Mouse (Mus musculus): ENCODE data around the gene Pds5b.
"Not testable (repeated sequence)": the region's sequence is repeated elsewhere in the genome, so short reads cannot be mapped to it uniquely, and the experiment has no call there.

The Pds5b gene

DNA sequence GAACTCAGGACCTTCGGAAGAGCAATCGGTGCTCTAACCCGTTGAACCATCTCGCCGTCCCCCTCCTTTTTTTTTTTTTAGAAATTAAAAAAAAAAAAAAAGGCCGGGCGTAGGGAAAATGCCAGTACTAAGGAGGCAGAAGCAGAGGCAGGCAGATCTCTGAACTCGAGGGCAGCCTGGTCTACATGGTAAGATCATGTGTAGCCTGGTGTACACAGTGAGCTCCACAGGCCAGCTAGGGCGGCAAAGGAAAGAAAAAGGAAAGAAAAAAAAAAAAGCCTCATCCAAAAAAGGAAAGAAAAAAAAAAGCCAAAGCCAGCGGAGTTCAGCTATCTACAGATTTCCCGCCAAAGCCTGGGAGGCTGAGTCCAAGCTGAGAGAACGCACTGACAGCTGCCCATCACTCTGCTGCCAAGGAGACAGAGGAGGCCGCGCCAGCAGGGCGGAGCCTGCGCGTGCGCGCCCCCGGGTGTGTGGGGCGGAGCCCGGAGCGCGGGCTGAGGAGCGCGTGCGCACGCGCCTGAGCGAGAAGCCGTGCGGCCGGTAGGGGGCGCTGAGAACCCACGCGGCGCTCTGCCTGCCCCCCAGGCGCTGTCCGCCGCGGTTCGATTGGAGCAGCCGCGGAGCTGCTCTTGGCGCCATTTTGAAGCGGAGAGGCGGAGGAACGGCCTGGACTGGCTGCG is at the start of gene Pds5b:
Gene Pds5b (plus strand): TSS at position 587 of the 683 bp plus-strand sequence.
- DNase-seq (ENCODE audit: low spot score in 2 of 2): peak; percentile 96 to 98

DNA sequence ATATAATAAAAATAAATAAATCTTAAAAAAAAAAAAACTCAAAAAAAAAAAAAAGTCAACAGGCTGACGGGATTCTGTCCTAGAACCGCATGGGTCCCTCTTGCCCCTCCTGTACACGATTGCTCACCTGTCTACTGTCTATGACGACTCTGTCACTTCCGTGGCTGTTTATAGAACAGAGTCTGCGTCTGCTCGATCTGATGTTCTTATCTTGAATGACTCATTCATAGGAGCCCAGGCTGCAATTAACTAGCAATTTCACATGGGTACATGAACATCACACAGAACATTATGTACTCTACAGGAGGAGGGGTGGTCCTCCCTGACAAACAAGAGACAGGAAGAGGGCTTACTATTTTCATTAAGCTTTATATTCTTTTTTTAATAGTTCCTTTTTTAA is 48.0 kb upstream of the Pds5b start:
- DNase-seq (ENCODE audit: low spot score in 2 of 2): no peak

DNA sequence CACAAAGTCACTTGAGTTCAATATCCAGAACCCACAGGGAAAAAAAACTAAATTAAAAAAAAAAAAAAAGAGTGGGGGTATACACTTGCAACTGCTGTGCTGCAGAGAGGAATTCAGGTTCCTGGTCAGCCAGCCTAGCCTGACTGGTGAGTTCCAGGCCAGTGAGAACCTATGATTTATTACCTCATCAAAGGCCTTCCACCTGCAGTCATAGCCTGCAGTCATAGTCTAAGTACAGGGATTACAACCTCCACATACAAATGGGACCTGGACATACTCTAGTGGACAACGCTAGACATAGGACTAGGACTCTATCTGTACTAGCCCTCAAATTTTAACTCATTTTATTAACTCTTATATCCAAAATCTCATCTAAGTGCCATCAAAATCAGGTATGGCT is 44.3 kb upstream of the Pds5b start:
- no peak for DNase-seq (ENCODE audit: low spot score in 2 of 2)

DNA sequence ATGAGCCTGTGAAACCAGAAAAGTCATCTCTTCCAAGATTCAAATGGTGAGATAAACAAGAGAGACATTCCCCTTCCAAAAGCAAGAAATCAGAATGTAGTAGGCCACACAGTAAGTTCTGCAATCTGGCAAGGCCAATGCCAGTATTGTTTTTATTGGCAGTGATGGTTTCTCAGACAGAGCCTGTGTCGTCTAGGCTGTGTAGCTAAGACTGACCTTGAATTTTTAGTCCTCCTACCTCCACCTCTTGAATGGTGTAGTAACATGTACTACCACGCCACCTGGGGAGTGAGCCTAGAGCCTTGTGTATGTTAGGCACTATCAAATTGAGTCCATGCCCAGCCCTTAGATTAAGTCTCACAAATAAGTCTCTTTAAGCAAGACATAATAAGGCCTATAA is 43.8 kb upstream of the Pds5b start:
- DNase-seq (ENCODE audit: low spot score in 2 of 2): no peak

DNA sequence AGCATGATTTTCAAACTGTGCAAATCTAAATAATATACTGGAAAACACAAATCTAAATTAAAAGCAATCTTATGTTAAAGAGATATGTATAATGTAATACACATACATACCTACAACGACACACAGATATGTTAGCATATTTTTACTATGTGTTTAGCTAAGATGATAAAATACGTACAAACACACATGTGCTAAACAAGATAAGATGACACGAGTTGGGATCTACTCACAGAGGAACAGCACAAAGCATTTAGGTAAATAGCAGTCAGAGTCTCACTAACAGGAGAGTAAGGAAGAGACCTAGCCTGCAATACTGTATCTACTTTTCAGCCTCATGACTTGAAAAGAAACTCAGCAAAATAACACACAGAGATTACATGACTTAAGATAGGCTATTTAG is 32.1 kb upstream of the Pds5b start:
- no peak for DNase-seq (ENCODE audit: low spot score in 2 of 2)

DNA sequence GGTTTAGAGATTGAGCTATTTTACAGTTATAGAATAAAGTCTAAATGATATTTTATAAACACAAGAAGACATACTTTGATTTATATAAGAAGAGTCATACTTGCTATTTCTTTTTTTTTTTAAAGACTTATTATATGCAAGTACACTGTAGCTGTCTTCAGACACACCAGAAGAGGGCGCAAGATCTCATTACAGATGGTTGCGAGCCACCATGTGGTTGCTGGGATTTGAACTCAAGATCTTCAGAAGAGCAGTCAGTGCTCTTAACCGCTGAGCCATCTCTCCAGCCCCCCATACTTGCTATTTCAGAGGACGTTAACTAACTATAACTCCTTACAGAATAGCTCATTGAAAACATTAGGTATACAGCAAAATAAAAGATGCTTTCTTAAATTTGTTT is 30.1 kb upstream of the Pds5b start:
- DNase-seq (ENCODE audit: low spot score in 2 of 2): not testable (repeated sequence)

DNA sequence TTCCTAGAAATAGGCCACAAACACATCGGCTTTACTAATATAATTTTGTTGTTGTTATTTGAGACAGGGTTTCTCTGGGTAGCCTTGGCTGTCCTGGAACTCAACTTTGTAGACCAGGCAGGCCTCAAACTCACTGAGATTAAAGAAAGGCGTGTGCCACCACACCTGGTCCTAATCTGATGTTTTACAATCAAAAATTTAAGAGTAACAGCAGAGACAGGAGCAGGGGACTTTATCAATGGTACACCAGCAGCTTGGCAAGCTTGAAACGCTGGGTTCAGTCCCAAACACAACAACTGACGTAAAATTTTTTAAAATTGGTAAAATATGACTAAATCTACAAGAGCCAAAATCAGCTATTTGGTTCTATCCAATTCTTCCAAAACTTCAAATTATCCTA is 28.6 kb upstream of the Pds5b start:
- no peak for DNase-seq (ENCODE audit: low spot score in 2 of 2)

DNA sequence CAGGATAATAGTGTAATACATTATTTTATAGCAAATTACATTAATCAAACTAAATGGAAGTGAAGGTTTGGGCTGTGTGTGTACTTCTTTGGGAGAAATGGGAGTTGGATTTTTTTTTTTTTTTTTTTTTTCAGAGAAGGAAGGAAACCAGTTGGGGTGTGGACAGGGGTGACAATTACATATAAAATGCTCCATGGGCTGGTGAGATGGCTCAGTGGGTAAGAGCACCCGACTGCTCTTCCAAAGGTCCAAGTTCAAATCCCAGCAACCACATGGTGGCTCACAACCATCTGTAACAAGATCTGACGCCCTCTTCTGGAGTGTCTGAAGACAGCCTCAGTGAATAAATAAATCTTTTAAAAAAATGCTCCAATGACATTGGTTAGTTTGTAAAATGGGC is 21.0 kb upstream of the Pds5b start:
- DNase-seq (ENCODE audit: low spot score in 2 of 2): no peak

DNA sequence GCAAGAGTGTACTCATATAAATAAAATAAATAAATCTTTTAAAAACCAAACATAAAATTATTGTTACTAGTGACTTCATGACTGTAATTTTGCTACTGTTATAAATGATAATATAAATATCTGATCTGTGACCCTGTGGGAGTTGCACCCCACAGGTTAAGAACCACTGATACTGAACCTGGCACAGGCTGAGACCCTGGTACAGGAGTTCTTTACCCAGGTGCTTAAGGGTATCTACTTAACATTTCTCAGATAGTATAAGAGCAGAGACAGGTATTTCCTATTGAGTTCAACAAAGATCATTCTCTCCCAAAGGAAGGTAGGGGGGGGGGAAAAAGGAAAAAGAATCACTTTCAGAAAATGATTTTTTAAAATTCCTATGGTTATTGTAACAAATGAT is 19.0 kb upstream of the Pds5b start:
- no peak for DNase-seq (ENCODE audit: low spot score in 2 of 2)

DNA sequence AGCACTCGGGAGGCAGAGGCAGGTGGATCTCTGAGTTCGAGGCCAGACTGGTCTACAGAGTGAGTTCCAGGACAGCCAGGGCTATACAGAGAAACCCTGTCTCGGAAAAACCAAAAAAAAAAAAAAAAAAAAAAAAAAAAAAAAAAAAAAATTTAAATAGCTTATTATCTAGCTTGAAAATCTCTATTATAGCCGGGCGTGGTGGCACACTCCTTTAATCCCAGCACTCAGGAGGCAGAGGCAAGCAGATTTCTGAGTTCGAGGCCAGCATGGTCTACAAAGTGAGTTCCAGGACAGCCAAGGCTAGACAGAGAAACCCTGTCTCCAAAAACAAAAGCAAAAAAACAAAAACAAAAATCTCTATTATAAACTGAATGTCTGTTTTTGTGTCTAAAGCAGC is 14.1 kb upstream of the Pds5b start:
- not testable (repeated sequence) for DNase-seq (ENCODE audit: low spot score in 2 of 2)

DNA sequence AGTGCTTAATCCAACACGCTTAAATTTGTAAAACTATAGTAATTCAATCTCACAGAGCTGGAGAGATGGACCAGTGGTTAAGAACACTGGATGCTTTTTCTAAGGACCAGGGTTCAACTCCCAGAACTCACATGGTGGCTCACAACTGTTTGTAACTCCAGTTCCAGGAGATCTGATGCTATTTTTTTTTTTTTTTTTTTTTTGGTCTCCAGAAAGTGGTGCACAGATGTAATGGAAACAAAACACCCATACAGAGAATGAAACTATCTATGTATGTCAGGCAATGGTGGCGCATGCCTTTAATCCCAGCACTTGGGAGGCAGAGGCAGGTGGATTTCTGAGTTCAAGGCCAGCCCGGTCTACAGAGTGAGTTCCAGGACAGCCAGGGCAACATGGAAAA is 13.2 kb upstream of the Pds5b start:
- not testable (repeated sequence) for DNase-seq (ENCODE audit: low spot score in 2 of 2)

DNA sequence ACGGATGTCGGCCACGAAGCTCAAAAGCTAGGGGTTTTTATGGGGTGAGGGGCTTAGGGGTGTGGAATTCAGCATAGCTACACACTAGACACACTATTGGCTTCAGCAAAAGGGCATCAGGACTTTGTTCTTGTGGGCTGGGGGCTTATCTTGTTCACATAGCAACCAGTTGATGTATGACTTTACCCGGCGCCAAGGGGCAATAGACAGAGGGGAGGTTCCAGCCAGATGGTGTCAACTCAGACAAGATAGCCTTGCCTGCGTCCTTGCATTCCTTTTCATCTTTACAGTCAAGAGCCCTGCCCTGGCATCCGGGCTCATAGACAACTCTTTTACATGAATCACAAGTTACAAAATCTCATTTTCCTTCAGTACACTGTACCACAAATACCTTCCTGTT is 9.6 kb upstream of the Pds5b start:
- DNase-seq (ENCODE audit: low spot score in 2 of 2): not testable (repeated sequence)

DNA sequence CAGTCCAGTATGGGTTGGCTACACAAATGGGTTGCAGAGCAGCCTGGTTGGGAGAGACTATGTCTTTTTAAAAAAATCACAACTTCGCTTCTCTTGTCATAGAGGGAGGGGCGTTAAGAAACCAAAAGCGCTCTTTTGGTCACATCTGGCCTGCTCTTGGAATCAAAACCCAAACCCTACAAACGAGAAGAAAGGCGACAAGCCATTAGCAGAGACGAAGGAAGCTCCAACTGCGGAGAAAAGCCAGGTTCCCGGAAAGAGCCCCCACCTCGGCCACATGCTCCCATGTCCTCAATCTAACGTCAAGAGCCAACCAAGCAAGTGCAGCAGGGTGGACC is 8.8 kb upstream of the Pds5b start:
- no peak for DNase-seq (ENCODE audit: low spot score in 2 of 2)

DNA sequence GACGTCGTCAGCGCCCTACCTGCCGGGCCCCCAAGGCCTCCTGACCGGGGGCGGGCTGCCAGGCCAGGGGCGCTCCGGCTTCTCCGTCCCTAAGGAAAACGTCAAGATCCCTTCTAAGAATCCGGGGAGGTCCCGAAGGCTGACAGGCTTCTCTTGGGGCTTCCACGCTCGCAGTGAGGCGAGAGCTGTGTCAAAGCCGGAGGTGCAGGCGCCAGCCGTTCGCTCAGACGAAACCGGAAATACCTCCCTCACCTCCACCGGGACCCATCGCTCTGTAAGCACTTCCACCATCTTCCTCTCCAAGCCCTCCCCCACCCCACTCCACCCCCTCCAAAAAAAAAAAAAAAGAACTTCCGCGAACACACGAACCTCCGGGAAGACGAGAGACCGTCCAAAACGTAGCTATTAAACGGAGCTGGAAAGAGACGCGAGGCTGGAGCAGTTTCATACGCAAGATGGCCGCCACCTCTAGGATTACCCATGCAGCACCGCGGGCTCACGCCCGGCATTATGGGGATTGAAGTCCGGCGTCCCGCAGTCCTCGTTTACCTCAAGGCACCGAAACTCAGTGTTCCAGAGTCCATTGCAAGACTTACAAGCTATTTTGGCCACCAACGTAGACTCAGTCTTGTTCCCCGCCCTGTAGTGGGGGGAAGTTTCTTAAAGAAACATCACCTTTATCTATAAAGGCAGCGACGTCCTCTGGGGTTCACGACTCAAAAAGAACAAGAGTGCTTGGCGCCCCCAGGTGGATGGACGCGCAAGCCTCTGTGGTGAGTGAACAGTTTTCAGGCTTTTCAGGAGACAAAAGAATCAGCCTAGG is 8.2 kb upstream of the Pds5b start:
- DNase-seq (ENCODE audit: low spot score in 2 of 2): peak; percentile 86 to 94

DNA sequence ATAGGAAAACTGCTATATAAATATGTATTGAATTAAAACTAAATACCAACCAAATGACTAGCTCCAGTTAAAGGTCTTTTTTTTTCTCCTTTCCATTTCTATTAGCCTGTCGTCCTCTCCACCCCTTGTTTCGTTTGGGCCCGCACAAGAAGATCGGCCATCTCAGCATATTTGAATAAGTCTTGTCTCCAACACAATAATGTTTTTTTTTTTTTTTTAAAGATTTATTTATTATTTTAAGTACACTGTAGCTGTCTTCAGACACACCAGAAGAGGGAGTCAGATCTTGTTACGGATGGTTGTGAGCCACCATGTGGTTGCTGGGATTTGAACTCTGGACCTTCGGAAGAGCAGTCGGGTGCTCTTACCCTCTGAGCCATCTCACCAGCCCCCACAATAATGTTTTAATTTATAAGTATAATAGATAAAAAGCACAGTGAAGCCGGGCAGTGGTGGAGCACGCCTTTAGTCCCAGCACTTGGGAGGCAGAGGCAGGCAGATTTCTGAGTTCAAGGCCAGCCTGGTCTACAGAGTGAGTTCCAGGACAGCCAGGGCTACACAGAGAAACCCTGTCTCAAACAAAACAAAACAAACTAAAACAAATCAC is 7.3 kb upstream of the Pds5b start, which contains the start of gene N4bp2l2:
Gene N4bp2l2 (minus strand): TSS at position 51 of the 607 bp plus-strand sequence.
- DNase-seq (ENCODE audit: low spot score in 2 of 2): not testable (repeated sequence)

DNA sequence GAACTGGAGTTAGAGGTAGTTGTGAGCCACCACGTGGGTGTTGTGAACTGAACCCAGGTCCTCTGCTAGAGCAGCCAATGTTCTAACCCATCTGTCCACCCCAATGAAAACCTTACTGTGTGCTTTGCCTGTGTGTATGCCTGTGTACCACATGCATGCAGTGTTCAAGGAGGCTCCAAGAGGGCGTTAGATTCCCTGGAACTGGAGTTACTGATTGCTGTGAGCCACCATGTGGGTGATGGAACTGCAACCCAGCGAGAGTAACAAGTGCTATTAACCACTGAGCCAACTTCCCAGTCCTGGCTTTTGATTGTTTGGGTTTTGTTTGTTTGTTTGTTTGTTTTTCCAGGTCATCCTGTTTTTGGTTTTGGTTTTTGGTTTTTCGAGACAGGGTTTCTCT is 4.8 kb upstream of the Pds5b start:
- DNase-seq (ENCODE audit: low spot score in 2 of 2): no peak

DNA sequence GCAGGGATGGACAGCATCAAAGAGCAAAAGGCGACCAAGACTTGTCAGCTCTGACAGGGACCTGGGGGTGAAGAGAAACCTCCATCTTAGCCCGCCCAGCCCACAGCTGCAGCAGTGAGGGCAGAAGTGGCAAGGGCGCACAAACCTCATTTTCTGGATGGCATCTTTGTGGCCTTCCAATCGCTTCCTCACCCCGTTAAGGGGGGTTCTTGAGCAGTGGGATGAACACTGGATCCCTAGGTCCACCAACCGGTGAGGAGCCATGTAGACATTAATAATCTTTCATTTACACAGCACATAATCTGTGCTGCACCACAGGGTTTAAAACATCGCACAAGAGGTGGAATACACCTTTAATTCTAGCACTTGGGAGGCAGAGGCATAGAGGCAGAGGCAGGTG is 1.2 kb upstream of the Pds5b start:
- DNase-seq (ENCODE audit: low spot score in 2 of 2): no peak

DNA sequence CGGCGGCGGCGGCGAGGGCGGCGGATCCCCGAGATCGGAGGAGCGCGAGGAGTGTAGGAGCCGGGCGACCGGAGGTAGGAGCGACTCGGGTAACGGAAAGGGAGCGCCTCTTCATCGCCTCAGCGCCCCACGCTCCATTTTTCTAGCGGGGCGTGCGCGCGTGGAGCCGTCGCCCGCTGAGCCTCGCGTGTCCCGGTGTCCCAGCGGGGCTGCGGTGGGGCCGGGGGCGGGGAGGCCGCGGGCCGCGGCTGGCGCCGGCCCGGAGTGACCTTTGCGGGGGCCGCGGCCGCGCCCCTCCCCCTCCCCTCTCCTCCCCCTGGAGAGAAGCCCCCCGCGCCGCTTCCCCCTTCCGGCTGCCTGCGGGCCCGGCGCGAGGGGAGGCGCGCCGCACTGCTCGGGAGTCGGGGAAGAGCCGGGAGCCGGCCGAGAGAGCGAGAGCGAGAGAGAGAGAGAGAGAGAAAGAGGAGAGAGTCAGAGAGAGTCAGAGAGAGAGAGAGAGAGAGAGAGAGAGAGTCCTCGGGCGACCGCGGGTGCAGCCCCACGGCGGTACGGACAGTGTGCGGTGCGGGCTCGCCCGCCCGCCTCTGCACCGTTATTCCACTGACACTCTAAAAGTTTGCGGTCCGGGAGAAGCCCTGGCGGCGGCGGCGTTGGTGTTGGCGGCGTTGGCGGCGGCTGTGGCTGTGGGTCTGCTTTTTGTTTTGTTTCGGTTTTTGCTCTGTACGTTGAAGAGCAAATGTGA is 512 bp downstream of the Pds5b start:
- DNase-seq (ENCODE audit: low spot score in 2 of 2): peak; percentile 23 to 33

DNA sequence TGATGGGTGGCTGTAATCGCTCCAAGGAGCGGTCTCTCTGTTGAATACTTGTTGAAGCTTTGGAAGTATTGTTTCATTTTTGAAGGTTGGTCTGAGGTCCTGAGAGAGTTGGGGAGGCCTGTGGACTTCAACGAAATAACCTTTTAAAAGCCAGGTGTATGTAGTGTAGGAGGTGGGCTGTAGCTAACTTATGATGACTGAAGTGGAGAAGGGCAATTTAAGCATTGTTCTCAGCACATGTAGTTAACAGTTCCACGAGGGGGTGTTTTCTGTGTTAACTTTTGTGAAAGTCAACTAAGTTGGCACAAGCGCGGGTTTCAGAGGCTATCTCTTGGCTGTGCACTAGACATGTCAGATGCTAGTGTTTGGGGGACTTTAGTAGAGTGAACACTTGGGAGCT is 1.3 kb downstream of the Pds5b start:
- DNase-seq (ENCODE audit: low spot score in 2 of 2): no peak

DNA sequence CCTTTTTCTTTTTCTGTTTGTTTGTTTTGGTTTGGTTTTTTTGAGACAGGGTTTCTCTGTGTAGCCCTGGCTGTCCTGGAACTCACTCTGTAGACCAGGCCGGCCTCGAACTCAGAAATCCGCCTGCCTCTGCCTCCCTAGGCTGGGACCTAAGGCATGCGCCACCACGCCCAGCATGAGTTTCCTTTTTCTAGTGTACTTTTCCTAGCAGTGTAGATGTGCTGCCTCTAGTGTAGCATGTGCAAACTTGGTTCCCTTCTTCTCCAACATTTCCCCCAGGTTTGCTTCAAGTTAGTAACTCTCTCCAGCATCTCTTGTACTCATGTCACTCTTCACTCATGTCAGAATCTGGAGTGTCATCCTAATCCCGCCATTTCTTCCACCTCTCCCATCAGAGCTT is 9.3 kb downstream of the Pds5b start:
- not testable (repeated sequence) for DNase-seq (ENCODE audit: low spot score in 2 of 2)

DNA sequence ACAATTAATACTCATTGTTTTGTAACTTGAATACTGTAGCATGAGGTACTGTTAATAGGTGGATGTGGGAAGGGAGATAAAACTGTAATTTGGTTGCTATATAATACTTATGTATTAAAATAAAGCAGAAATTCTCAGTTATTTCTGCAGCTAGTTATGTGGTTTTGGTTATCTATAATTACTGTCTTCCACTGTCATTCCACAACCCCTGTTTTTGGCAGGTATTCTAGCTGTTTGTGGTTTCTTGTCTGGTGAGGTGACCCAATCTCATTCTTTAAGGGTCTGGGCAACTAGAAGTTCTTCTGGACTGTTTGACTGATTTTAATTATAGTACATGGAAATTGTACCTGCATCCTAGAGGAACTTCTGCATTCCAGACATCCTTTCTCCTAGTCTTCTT is 17.1 kb downstream of the Pds5b start:
- DNase-seq (ENCODE audit: low spot score in 2 of 2): no peak

DNA sequence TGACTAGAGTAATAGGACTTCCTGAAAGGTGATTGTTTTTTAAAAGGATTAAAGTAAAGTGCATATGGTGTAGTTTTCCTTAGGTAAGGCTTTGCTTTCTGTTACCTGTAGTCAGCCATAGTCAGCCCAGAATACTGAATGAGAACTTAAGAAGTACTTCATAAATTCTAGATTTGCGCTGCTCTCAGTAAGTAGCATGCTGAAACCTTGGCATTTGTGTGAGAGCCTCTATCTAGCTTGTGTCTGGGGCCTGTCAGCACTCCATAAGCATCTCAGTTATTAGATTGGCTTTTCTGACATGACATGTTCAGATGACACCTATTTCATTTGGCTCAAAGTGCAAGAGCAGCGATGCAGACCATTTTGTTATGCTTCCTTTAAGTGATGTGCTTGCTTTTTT is 19.7 kb downstream of the Pds5b start:
- no peak for DNase-seq (ENCODE audit: low spot score in 2 of 2)

Measured in cerebellum, postnatal 4 days (tissue).